Mouse (Mus musculus) lung, postnatal 0 days (tissue): ENCODE measurements around the gene Ninj1. TPM values are rescaled to one million over a fixed set of nuclear protein-coding genes. Genes with fewer than 3 reads are reported as not detected.

Source experiments
- ATAC-seq: fragments of 200-750 bp; cut with Nextera tagmentation; 2 replicates; pipeline ENCODE4 v1.8.0; 2017; ENCODE audit warnings: moderate library complexity
- DNase-seq: peaks from one replicate; pipeline ENCODE4 v3.0.0-alpha.2; 2016; ENCODE audit warnings: low spot score
- H3K27ac ChIP-seq: fragments of 300-500 bp; sonication (generic); 2 replicates; pipeline ENCODE4 v1.5.1; 2014; ENCODE audit warnings: antibody characterized with exemption, mild to moderate bottlenecking, low read length, mixed read lengths
- H3K27me3 ChIP-seq: fragments of 300-500 bp; sonication (generic); replicated peaks from 2 replicates; pipeline ENCODE4 v1.6.1; 2014; ENCODE audit warnings: low read length, mixed read lengths; ENCODE audit not compliant: insufficient read depth
- H3K36me3 ChIP-seq: fragments of 300-500 bp; sonication (generic); 2 replicates; pipeline ENCODE4 v1.6.1; 2014; ENCODE audit warnings: low read length, mixed read lengths; ENCODE audit not compliant: insufficient read depth
- H3K4me1 ChIP-seq: fragments of 300-500 bp; sonication (generic); 2 replicates; pipeline ENCODE4 v1.6.1; 2014; ENCODE audit warnings: antibody characterized with exemption, low read depth, low read length, mixed read lengths; ENCODE audit not compliant: insufficient read depth
- H3K4me2 ChIP-seq: fragments of 300-500 bp; sonication (generic); replicated peaks from 2 replicates; pipeline ENCODE4 v1.6.1; 2014; ENCODE audit warnings: low read depth, mild to moderate bottlenecking, low read length, moderate library complexity, mixed read lengths
- H3K4me3 ChIP-seq: fragments of 300-500 bp; sonication (generic); 2 replicates; pipeline ENCODE4 v1.5.1; 2014; ENCODE audit warnings: low read depth, low read length
- H3K9ac ChIP-seq: fragments of 300-500 bp; sonication (generic); replicated peaks from 2 replicates; pipeline ENCODE4 v1.6.1; 2014; ENCODE audit warnings: low read depth, mild to moderate bottlenecking
- H3K9me3 ChIP-seq: fragments of 300-500 bp; sonication (generic); 2 replicates; pipeline ENCODE4 v1.6.1; 2016; ENCODE audit warnings: low read length, mixed read lengths
- CTCF ChIP-seq: IDR thresholded peaks from 2 replicates; pipeline ENCODE4 v1.5.1; 2016; ENCODE audit warnings: antibody characterized with exemption, mild to moderate bottlenecking
- EP300 ChIP-seq: IDR thresholded peaks from 2 replicates; pipeline ENCODE4 v1.6.1; 2016; ENCODE audit warnings: antibody characterized with exemption, mild to moderate bottlenecking, control low read depth
- WGBS: fragments of 180-500 bp; shearing (Covaris S2); extraction: QIAGEN DNeasy Blood & Tissue Kit; methylation state at CpG from one replicate; pipeline ENCODE4 v1.1.7; 2014; 5-methylcytosine and 5-hydroxymethylcytosine counted together
- polyA plus RNA-seq: library from polyadenylated mRNA; unstranded; fragments of >200 nt; fragmentation: Nextera tagmentation; extraction: Ambion mirVana; gene quantifications from 2 replicates; pipeline ENCODE4 v1.2.1, GENCODE M21; 2015

Gene Ninj1
- polyA plus RNA-seq, 1 experiment from 2014 or later: 72.0 TPM

GRCm38 (mm10) chr13:49178839-49179585, 8.3 kb upstream of the Ninj1 start:
- peak; percentile 90 for ATAC-seq
- peak; percentile 76 for DNase-seq
- H3K4me3 ChIP-seq: no peak overlapping the region
- H3K9ac ChIP-seq: no peak overlapping the region
- H3K4me2 ChIP-seq: no peak overlapping the region
- no peaks in the 10 kb centered on the region for H3K9me3 ChIP-seq
- 42% methylated on average over 18 of the region's 19 CpGs for WGBS
- H3K27me3 ChIP-seq: no peaks in the 10 kb centered on the region
- TF ChIP-seq EP300 (peak; percentile 76), CTCF (no peak)
- H3K27ac ChIP-seq: no peak overlapping the region
- H3K4me1 ChIP-seq: no peaks in the 10 kb centered on the region
- H3K36me3 ChIP-seq: no peaks in the 10 kb centered on the region

GRCm38 (mm10) chr13:49180274-49180673, 7.0 kb upstream of the Ninj1 start:
- Histone ChIP-seq H3K27ac (no peak overlapping the region), H3K4me3 (no peak overlapping the region), H3K9me3 (no peaks in the 10 kb centered on the region), H3K4me2 (no peak overlapping the region), H3K36me3 (no peaks in the 10 kb centered on the region), H3K4me1 (no peaks in the 10 kb centered on the region), H3K27me3 (no peaks in the 10 kb centered on the region), H3K9ac (no peak overlapping the region)
- DNase-seq (no peak), ATAC-seq (no peak)
- TF ChIP-seq EP300 (no peak), CTCF (no peak)
- 85% methylated on average over 5 of the region's 5 CpGs for WGBS

GRCm38 (mm10) chr13:49180691-49181090, 6.6 kb upstream of the Ninj1 start:
- Histone ChIP-seq H3K4me3 (no peak overlapping the region), H3K27me3 (no peaks in the 10 kb centered on the region), H3K4me1 (no peaks in the 10 kb centered on the region), H3K9me3 (no peaks in the 10 kb centered on the region), H3K9ac (no peak overlapping the region), H3K36me3 (no peaks in the 10 kb centered on the region), H3K4me2 (no peak overlapping the region), H3K27ac (no peak overlapping the region)
- DNase-seq: no peak
- TF ChIP-seq EP300 (no peak), CTCF (no peak)
- ATAC-seq: no peak
- 59% methylated on average over 1 of the region's 1 CpGs for WGBS

GRCm38 (mm10) chr13:49181411-49181984, 5.8 kb upstream of the Ninj1 start:
- Histone ChIP-seq H3K9ac (no peak overlapping the region), H3K27me3 (no peaks in the 10 kb centered on the region), H3K4me2 (no peak overlapping the region), H3K36me3 (no peaks in the 10 kb centered on the region), H3K9me3 (no peaks in the 10 kb centered on the region), H3K4me1 (peaks cover 2% of the 10 kb centered on the region; the same call in 1 of the 2 replicates), H3K4me3 (no peak overlapping the region), H3K27ac (no peak overlapping the region)
- WGBS: 85% methylated on average over 3 of the region's 3 CpGs
- no peak for DNase-seq
- TF ChIP-seq EP300 (no peak), CTCF (no peak)
- ATAC-seq: no peak

GRCm38 (mm10) chr13:49183161-49183560, 4.1 kb upstream of the Ninj1 start:
- no peaks in the 10 kb centered on the region for H3K27me3 ChIP-seq
- H3K9ac ChIP-seq: no peak overlapping the region
- no peaks in the 10 kb centered on the region for H3K9me3 ChIP-seq
- TF ChIP-seq EP300 (no peak), CTCF (no peak)
- no peak overlapping the region for H3K4me2 ChIP-seq
- ATAC-seq (no peak), DNase-seq (no peak)
- no peak overlapping the region for H3K27ac ChIP-seq
- no peak overlapping the region for H3K4me3 ChIP-seq
- WGBS: 57% methylated on average over 5 of the region's 5 CpGs
- H3K36me3 ChIP-seq: no peaks in the 10 kb centered on the region
- peaks cover 12% of the 10 kb centered on the region for H3K4me1 ChIP-seq

GRCm38 (mm10) chr13:49183646-49184045, 3.6 kb upstream of the Ninj1 start:
- WGBS: 34% methylated on average over 5 of the region's 5 CpGs

More at GRCm38 (mm10) chr13:49183646-49184045, 3.6 kb upstream of the Ninj1 start:
- Histone ChIP-seq H3K27me3 (no peaks in the 10 kb centered on the region), H3K36me3 (no peaks in the 10 kb centered on the region), H3K4me2 (no peak overlapping the region), H3K27ac (no peak overlapping the region), H3K4me1 (peaks cover 13% of the 10 kb centered on the region), H3K9me3 (no peaks in the 10 kb centered on the region), H3K4me3 (no peak overlapping the region), H3K9ac (no peak overlapping the region)
- no peak for TF ChIP-seq EP300
- TF ChIP-seq CTCF: no peak
- DNase-seq (peak; percentile 34), ATAC-seq (no peak)
